Mouse (Mus musculus) limb, embryonic 13.5 days (tissue): ENCODE measurements around the gene 1700012B09Rik. TPM values are rescaled to one million over a fixed set of nuclear protein-coding genes. Genes with fewer than 3 reads are reported as not detected.

Source experiments
- ATAC-seq: fragments of 200-750 bp; cut with Nextera tagmentation; 2 replicates; pipeline ENCODE4 v1.8.0; 2017; ENCODE audit warnings: low read depth, moderate number of reproducible peaks, moderate TSS enrichment; ENCODE audit not compliant: low FRiP score
- H3K27ac ChIP-seq: fragments of 300-500 bp; sonication (generic); 2 replicates; pipeline ENCODE4 v1.5.1; 2015; ENCODE audit warnings: inconsistent platforms, mild to moderate bottlenecking, moderate library complexity
- H3K27me3 ChIP-seq: fragments of 300-500 bp; sonication (generic); 2 replicates; pipeline ENCODE4 v1.6.1; 2015; ENCODE audit warnings: mild to moderate bottlenecking, inconsistent platforms
- H3K36me3 ChIP-seq: fragments of 300-500 bp; sonication (generic); 2 replicates; pipeline ENCODE4 v1.6.1; 2015; ENCODE audit warnings: inconsistent platforms, mild to moderate bottlenecking, moderate library complexity
- H3K4me1 ChIP-seq: fragments of 300-500 bp; sonication (generic); 2 replicates; pipeline ENCODE4 v1.6.1; 2015; ENCODE audit warnings: inconsistent platforms
- H3K4me2 ChIP-seq: fragments of 300-500 bp; sonication (generic); replicated peaks from 2 replicates; pipeline ENCODE4 v1.6.1; 2015; ENCODE audit warnings: inconsistent platforms, mild to moderate bottlenecking, moderate library complexity
- H3K4me3 ChIP-seq: fragments of 300-500 bp; sonication (generic); 2 replicates; pipeline ENCODE4 v1.5.1; 2015; ENCODE audit warnings: moderate library complexity, mild to moderate bottlenecking, inconsistent platforms
- H3K9ac ChIP-seq: fragments of 300-500 bp; sonication (generic); 2 replicates; pipeline ENCODE4 v1.6.1; 2015; ENCODE audit warnings: mild to moderate bottlenecking, inconsistent platforms
- H3K9me3 ChIP-seq: fragments of 300-500 bp; sonication (generic); 2 replicates; pipeline ENCODE4 v1.6.1; 2016; ENCODE audit warnings: inconsistent platforms
- WGBS: fragments of 180-500 bp; shearing (Covaris S2); methylation state at CpG from one replicate; pipeline ENCODE4 v1.1.7; 2015; 5-methylcytosine and 5-hydroxymethylcytosine counted together
- polyA plus RNA-seq: library from polyadenylated mRNA; unstranded; fragments of >200 nt; fragmentation: Nextera tagmentation; extraction: Ambion mirVana; gene quantifications from 2 replicates; pipeline ENCODE4 v1.2.1, GENCODE M21; 2015

The 1700012B09Rik gene
- 0.39 and 0.55 TPM in 2 replicates for polyA plus RNA-seq

DNA sequence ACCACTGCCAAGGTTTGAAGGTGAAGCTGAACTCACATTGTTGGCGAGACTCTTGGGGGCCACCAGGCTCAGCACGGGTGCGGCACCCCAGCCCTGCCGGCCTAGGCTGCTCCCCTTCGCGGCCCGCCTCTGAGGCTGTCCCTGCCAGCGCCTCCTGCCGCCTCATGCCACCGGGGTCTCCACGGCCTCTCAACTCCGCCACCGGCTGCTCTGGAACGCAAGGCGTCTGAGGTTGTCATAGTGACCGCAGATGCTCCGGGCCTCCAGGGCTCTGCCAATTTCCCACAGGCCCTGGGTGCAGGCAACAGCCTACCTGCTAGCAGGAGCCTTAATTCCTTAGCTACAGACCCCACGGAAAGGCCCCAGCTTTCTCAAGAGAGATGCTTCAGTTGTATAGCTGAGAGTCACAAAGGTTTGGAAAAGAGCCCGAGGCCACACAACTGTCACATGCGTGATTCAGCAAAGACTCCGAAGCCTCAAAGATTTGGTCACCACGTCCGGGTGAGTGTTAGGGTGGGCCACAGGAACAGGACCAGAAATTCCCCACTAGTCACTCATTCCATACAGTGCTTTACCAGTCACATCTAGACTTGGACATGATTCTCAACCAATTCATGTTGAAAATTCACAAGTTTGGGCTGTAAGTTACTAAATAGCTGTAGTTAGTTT is at the start of gene 1700012B09Rik:
Gene 1700012B09Rik (minus strand): TSS at position 228 of the 669 bp plus-strand sequence.
- Histone ChIP-seq H3K9ac (peak within 1 kb of the TSS; percentile 48; the same call in 1 of the 2 replicates), H3K27me3 (peaks cover 8% of the 10 kb centered on the region; the same call in 1 of the 2 replicates), H3K9me3 (no peaks in the 10 kb centered on the region), H3K4me3 (no peak within 1 kb of the TSS), H3K4me1 (peaks cover 24% of the 10 kb centered on the region), H3K27ac (no peak within 1 kb of the TSS; the same call in 1 of the 2 replicates), H3K4me2 (peak within 1 kb of the TSS; percentile 44), H3K36me3 (no peaks in the 10 kb centered on the region)
- peak; percentile 40; the same call in 1 of the 2 replicates for ATAC-seq
- 17% methylated on average over 23 of the region's 23 CpGs for WGBS

DNA sequence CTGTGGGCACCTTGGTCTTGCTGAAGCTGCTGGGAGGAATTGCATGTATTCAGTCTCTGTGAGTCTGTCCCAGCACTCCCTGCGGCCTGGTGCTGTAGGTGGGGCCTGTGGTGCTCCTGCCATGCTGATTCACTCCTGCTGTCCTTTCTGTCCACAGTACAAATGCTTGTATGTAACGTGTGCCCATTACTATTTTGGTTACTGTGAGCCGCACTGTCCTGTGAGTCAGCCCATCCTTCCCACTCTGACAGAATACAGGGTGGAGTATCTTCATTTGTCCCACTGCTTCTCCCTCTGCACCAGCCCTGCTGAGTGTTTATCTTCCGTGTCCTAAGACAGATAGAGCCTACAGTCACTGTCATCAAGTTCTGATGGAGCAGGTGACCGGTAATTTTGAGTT is 39.3 kb upstream of the 1700012B09Rik start:
- H3K27me3 ChIP-seq: no peaks in the 10 kb centered on the region
- H3K36me3 ChIP-seq: peaks cover 67% of the 10 kb centered on the region
- H3K4me3 ChIP-seq: no peak overlapping the region
- no peaks in the 10 kb centered on the region for H3K4me1 ChIP-seq
- H3K9me3 ChIP-seq: no peaks in the 10 kb centered on the region
- WGBS: 90% methylated on average over 5 of the region's 5 CpGs
- H3K27ac ChIP-seq: no peak overlapping the region
- ATAC-seq: no peak
- H3K9ac ChIP-seq: no peak overlapping the region
- H3K4me2 ChIP-seq: no peak overlapping the region

DNA sequence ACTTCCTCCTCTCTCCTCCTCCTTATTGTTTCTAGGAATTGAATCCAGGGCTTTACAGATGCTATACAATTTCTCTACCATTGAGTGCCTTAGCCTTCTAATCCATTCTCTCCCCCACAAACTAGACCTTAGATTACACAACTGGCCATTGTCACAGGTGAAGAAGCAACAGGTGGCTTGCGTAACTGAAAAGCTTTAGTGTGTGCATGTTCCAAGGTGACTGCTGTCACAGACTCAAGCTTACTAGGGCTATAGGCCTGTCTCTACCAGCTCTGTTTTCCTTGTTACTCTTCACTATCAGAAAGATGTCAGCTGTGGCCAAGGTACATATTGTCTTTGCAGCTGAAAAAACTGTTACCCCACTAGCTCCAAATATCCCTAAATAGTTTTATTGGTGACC is 36.0 kb upstream of the 1700012B09Rik start:
- Histone ChIP-seq H3K27me3 (no peaks in the 10 kb centered on the region), H3K4me3 (no peak overlapping the region), H3K9ac (no peak overlapping the region), H3K4me1 (no peaks in the 10 kb centered on the region), H3K36me3 (peaks cover 81% of the 10 kb centered on the region), H3K27ac (no peak overlapping the region), H3K9me3 (no peaks in the 10 kb centered on the region), H3K4me2 (no peak overlapping the region)
- ATAC-seq: no peak
- 94% methylated on average over 1 of the region's 1 CpGs for WGBS

DNA sequence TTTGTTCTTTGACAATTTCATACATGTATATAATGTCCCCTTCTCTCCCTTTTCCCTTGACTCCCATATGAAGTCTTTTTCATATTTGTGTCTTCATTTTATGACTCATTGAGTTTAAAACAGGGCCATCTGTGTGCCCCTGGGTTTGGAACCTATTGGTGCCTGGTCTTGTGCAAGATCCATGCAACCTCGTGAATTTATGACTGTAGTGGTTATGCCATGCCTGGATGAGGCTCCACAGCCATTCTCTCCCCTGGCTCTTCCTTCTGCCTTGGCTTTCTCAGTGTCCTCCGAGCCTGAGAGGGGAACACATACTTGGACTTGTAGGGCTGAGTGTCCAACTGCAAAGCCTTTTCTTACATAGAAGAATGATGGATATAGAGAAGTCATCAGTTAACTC is 34.9 kb upstream of the 1700012B09Rik start:
- Histone ChIP-seq H3K4me2 (no peak overlapping the region), H3K4me1 (no peaks in the 10 kb centered on the region), H3K9ac (no peak overlapping the region), H3K4me3 (no peak overlapping the region), H3K27me3 (no peaks in the 10 kb centered on the region), H3K9me3 (no peaks in the 10 kb centered on the region), H3K27ac (no peak overlapping the region), H3K36me3 (peaks cover 84% of the 10 kb centered on the region)
- no peak for ATAC-seq
- 90% methylated on average over 2 of the region's 2 CpGs for whole genome bisulfite sequencing

DNA sequence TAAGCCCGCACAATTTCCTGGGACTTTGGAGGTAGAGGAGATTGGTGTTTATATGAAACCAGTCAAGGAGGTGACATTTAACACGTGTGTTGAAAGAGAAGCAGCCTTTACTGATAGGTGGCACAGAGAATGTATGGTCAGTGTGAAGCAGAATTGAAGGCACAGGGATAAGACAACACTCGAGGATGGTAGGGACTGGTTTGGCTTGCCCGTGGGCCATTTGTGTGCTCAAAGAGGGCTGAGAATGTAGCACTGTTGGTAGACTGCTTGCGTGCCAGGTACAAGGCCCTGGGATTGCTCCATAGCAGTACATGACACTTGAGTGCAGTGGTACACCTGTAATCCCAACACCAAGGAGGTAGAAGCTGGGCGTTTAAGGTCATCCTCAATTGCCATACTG is 16.5 kb upstream of the 1700012B09Rik start:
- Histone ChIP-seq H3K9ac (no peak overlapping the region), H3K36me3 (peaks cover 40% of the 10 kb centered on the region), H3K4me3 (no peak overlapping the region), H3K27me3 (no peaks in the 10 kb centered on the region), H3K27ac (no peak overlapping the region), H3K9me3 (no peaks in the 10 kb centered on the region), H3K4me2 (no peak overlapping the region), H3K4me1 (no peaks in the 10 kb centered on the region)
- ATAC-seq: no peak
- whole genome bisulfite sequencing: 91% methylated on average over 6 of the region's 6 CpGs

DNA sequence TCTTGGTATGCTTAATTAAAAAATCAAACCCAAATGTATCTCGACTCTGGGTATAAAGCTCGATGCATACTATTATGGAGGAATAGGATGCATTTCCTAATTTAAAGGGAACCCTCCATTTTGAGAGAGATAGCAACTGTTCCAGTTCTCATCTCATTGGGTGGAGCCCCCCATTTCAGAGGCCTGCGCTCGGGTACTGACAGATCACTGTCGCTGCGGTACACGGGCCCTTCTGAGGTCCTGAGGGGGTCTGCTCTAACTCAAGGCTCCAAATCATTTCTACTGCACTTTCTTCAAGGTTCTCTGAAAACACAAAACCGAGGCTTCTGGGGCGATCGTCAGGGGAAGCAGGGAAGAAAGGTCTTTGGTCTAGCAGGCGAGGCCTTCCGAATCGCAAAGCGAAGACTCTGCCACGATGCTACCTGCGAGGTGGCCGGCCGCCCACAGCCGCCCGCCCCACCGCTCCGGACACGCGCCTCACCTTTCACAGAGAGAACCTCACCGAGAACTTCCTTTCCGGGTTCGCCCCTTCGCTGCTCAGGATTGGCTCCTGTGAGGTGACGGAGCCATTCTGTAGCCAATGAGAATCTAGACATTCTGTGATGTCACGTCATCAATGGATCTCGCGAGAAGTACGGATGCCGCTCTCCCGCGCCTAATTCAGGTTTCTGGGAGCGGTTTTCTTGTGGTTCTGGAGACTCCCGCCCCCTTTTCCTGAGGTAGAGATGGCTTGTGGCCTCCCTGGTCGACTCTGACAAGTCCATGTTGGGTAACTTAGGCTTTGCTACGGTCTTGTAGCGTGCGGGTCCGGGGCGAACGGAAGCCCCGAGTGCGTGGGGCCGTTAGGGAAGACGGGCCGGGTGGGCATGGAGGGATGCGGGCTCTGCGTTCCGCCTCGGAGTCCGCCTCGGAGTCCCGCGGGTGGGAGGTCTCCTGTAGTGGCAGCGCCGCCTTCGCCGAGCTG is 13.5 kb upstream of the 1700012B09Rik start, which contains the start of the genes Mre11a and Ankrd49:
Gene Mre11a (plus strand): TSS at position 616 of the 964 bp plus-strand sequence.
Gene Ankrd49 (minus strand): TSS at position 818 of the 964 bp plus-strand sequence.
- ATAC-seq: peak; percentile 98
- Histone ChIP-seq H3K9ac (peak within 1 kb of the TSS; percentile 88), H3K9me3 (no peaks in the 10 kb centered on the region), H3K27me3 (no peaks in the 10 kb centered on the region), H3K4me1 (no peaks in the 10 kb centered on the region), H3K4me3 (peak within 1 kb of the TSS; percentile 74), H3K36me3 (peaks cover 40% of the 10 kb centered on the region), H3K27ac (peak within 1 kb of the TSS; percentile 98), H3K4me2 (peak within 1 kb of the TSS; percentile 86)
- WGBS: under 1% methylated on average over 62 of the region's 62 CpGs

DNA sequence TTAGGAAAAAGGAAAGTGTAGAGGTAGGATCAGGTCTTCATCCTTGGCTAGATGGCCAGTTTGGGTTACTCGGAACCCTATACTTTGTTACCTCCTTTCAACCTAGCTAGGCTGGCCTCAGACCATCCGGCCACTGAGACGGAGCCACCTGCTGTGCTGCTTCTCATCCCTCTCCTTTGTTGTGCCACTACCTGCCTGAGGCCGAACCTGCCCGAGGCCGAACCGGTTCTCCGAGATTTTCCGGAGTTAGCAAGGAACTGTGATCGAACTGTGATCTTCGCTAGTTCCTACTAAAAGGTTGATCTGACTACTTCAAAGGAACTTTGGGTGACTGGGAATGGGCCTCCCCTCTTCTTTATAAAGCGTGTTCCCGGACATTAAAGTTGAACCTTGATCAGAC is 7.5 kb upstream of the 1700012B09Rik start:
- H3K36me3 ChIP-seq: peaks cover 21% of the 10 kb centered on the region
- H3K27ac ChIP-seq: no peak overlapping the region
- no peak overlapping the region for H3K4me3 ChIP-seq
- H3K27me3 ChIP-seq: no peaks in the 10 kb centered on the region
- H3K9me3 ChIP-seq: no peaks in the 10 kb centered on the region
- ATAC-seq: no peak
- H3K4me2 ChIP-seq: no peak overlapping the region
- no peaks in the 10 kb centered on the region for H3K4me1 ChIP-seq
- H3K9ac ChIP-seq: no peak overlapping the region
- WGBS: 31% methylated on average over 13 of the region's 13 CpGs

DNA sequence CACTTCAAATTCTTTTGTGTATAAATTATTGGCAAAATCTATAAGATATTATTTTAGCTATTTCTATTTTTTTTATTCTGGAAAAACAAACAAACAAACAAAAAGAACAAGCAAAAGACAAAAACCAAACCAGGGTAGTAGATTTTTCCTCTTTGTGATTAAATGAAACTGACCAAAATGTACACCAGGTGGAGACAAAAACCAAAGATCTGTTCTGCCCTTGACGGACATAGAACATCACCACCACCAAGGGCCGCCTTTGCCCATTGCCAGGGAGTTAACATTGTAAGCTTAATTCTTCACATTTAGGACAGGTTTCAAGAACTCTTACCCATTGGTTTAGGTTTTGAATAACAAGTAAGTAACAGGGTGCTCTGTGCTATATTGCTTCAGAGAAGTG is 3.0 kb upstream of the 1700012B09Rik start:
- no peak overlapping the region for H3K9ac ChIP-seq
- no peak overlapping the region for H3K4me3 ChIP-seq
- H3K27ac ChIP-seq: no peak overlapping the region
- peaks cover 24% of the 10 kb centered on the region for H3K4me1 ChIP-seq
- no peaks in the 10 kb centered on the region for H3K9me3 ChIP-seq
- H3K36me3 ChIP-seq: no peaks in the 10 kb centered on the region
- ATAC-seq: no peak
- H3K27me3 ChIP-seq: peaks cover 8% of the 10 kb centered on the region; the same call in 1 of the 2 replicates
- WGBS: 42% methylated on average over 2 of the region's 2 CpGs
- H3K4me2 ChIP-seq: no peak overlapping the region

DNA sequence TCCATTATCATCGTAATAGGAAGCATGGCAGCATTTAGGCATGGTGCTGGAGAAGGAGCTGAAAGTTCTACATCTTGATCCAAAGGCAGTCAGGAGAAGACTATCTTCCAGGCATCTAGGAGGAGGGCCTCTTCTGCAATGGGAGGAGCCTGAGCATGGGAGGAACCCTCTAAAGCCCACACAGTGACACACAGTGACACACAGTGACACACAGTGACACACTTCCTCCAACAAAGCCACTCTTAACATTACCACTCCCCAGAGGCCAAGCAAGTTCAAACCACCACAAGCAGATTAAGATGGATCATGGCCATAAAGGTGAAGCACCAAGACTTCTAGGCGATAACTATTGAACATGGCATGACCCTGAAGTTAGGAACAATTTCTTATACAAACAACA is 1.2 kb upstream of the 1700012B09Rik start:
- no peak for ATAC-seq
- H3K4me2 ChIP-seq: no peak overlapping the region
- no peak overlapping the region for H3K27ac ChIP-seq

DNA sequence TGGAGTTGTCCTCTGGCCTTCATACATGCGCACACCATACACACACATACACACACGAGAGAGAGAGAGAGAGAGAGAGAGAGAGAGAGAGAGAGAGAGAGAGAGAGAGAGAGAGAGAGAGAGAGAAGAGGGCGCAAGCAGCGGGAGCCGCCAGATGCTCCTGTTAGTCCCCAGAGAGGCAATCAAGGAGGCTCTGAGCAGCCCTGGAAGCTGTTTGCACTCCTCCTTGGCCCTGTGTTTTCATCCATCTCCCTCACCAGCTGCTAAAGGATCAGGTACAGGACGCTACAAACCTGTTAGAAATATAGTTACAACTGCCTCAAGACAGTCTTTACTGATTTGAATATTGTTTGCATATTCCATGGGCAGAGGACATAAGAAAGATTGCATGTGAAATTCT is 1.0 kb downstream of the 1700012B09Rik start:
- no peak for ATAC-seq
- no peak overlapping the region; the same call in 1 of the 2 replicates for H3K27ac ChIP-seq
- H3K27me3 ChIP-seq: peaks cover 8% of the 10 kb centered on the region; the same call in 1 of the 2 replicates
- WGBS: 36% methylated on average over 6 of the region's 6 CpGs
- H3K9me3 ChIP-seq: no peaks in the 10 kb centered on the region
- 0 out of 2 replicates have a peak overlapping the region, but pooled peaks have one; percentile 19 for H3K4me2 ChIP-seq
- H3K36me3 ChIP-seq: no peaks in the 10 kb centered on the region
- H3K9ac ChIP-seq: no peak overlapping the region
- peaks cover 24% of the 10 kb centered on the region for H3K4me1 ChIP-seq
- no peak overlapping the region for H3K4me3 ChIP-seq

More for the DNA sequence above, 1.2 kb upstream of the 1700012B09Rik start:
- Histone ChIP-seq H3K4me1 (peaks cover 24% of the 10 kb centered on the region), H3K27me3 (peaks cover 8% of the 10 kb centered on the region; the same call in 1 of the 2 replicates), H3K9ac (no peak overlapping the region), H3K36me3 (no peaks in the 10 kb centered on the region), H3K4me3 (no peak overlapping the region), H3K9me3 (no peaks in the 10 kb centered on the region)
- WGBS: 86% methylated on average over 2 of the region's 2 CpGs

DNA sequence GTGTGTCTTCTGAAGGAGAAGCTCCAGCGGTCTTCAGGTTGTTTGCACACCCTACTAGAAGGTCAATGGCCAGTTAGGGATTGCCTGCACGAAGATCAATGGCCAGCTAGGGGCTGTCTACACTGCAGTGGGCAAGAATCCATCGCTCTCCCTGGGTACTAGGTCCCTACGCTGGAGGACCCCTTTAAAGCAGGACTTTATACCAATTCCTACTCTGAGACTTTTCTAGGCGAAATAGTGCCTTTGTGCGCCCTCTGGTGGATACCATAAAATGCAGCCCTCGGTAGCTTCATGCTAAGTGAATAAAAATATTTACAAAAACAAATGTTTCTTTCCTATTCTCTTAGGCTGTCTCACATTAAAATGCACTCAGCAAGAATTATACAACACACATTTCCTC is 6.1 kb downstream of the 1700012B09Rik start:
- Histone ChIP-seq H3K27me3 (no peaks in the 10 kb centered on the region; the same call in 1 of the 2 replicates), H3K27ac (no peak overlapping the region), H3K4me1 (peaks cover 10% of the 10 kb centered on the region), H3K4me2 (no peak overlapping the region), H3K36me3 (no peaks in the 10 kb centered on the region), H3K9me3 (no peaks in the 10 kb centered on the region), H3K9ac (no peak overlapping the region), H3K4me3 (no peak overlapping the region)
- ATAC-seq: 0 out of 2 replicates have a peak, but pooled peaks have one; percentile 40
- WGBS: 27% methylated on average over 7 of the region's 7 CpGs

DNA sequence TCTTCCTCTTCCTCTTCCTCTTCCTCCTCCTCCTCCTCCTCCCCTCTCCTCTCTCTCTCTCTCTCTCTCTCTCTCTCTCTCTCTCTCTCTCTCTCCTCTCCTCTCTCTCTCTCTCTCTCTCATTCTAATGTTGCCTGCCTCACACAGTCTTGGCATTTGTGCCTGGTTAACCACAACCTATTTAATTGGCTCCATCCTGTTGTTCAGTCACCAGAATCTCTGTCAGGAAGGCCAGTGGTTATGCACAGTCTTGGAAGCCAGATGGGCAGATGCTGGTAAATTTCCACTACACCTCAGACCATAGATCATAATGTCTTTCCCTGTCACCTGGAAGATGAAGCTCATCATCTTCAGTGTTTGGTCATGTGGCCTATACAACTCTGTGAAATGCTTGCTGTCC is 11.6 kb downstream of the 1700012B09Rik start:
- no peaks in the 10 kb centered on the region for H3K27me3 ChIP-seq
- no peaks in the 10 kb centered on the region for H3K36me3 ChIP-seq
- no peak overlapping the region for H3K27ac ChIP-seq
- H3K4me3 ChIP-seq: no peak overlapping the region
- no peak overlapping the region for H3K9ac ChIP-seq
- no peak for ATAC-seq
- H3K4me2 ChIP-seq: no peak overlapping the region
- no peaks in the 10 kb centered on the region for H3K9me3 ChIP-seq
- H3K4me1 ChIP-seq: no peaks in the 10 kb centered on the region
